Mouse (Mus musculus): Measurements from ENCODE around the gene Kcnn1.

Kcnn1 gene

GRCm38 (mm10) chr8:70816679-70817078 lies 46.4 kb downstream of the Kcnn1 start:
- no peak for DNase-seq (ENCODE audit: low spot score in 2 of 2)

DNA sequence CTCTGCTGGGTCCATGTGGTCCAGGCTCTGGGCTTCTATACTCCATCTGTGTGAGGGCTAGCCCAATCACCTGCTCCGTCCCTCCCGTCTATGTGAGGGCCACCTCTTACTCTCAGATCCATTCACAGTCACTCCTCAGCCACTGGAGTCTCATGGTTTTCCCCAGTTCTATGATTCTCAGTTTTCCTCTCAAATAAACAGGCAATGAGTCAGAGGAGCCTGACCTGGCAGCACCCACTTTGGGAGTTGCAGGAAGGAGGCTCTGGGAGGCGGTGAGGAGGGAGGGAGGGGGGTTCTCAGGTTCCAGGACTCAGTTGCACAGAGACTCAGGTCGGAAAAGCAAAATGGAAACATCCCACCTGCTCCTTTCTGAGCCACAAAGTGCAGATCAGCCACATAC lies 50.2 kb downstream of the Kcnn1 start:
- DNase-seq (ENCODE audit: low spot score in 2 of 2), result no peak

- no peak for DNase-seq (ENCODE audit: low spot score in 2 of 2)
These were observed 51.0 kb downstream of the Kcnn1 start for GRCm38 (mm10) chr8:70812055-70812454.

- DNase-seq (ENCODE audit: low spot score in 2 of 2), result no peak
These were observed 51.9 kb downstream of the Kcnn1 start for GRCm38 (mm10) chr8:70810962-70811680.

DNA sequence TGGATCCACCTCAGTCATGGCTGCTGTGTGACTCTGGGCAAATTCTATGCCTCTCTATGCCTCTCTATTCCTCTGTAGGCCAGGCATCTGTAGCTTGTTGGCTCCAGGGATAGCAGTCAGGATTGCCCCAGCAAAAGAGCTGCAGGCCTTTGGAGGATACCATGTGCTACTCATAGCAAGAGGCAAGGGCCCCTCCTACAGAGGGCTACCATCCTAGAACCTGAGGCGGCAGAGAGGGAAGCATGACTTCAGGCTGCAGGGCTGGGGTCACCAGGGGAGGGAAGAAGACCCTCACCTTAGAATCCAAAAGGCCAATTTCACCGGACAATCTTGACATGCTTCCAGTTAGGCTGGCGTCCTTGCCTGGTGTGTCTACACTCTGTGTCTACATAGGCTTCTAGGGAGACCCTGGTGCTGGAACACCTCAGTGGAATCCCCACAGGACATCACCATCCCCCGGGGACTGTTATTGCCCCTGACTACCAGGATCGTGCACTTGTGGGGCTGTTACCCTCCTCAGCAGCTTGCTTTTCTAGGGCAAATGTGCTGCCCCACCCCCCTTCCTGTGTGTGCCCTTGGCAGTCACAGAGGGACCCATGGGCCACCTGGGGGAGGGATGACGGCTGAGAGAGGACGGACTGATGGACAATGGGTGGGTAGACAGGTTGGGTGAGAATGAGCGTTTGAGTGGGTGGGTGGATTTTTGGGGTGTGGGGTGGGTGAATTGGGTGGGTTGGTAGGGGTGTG lies 53.9 kb downstream of the Kcnn1 start:
- DNase-seq (ENCODE audit: low spot score in 2 of 2), result no peak

- DNase-seq (ENCODE audit: low spot score in 2 of 2), result no peak
These were observed 54.8 kb downstream of the Kcnn1 start, which contains the start of gene Il12rb1 for GRCm38 (mm10) chr8:70808239-70808638. Gene Il12rb1, plus strand, starts transcription at chr8:70808449.

DNA sequence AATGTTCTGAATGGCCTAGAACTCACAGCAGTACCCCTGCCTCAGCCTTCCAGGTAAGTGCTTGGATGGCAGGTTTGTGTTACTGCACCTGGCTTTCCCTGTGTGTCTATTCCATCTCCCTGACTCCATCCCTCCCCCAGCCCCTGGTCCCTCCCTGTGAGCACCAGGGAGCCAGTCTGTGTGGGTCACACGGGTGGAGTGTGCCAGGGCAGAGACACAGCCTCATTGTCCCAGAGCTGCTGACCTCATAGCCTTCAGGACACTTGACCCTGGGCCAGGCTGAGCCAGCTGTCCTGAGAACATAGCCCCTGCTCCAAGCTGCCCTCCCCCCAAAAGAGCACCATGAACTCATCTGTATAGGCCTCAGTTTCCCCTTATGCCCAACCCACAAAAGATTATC lies 55.8 kb downstream of the Kcnn1 start:
- no peak for DNase-seq (ENCODE audit: low spot score in 2 of 2)

DNA sequence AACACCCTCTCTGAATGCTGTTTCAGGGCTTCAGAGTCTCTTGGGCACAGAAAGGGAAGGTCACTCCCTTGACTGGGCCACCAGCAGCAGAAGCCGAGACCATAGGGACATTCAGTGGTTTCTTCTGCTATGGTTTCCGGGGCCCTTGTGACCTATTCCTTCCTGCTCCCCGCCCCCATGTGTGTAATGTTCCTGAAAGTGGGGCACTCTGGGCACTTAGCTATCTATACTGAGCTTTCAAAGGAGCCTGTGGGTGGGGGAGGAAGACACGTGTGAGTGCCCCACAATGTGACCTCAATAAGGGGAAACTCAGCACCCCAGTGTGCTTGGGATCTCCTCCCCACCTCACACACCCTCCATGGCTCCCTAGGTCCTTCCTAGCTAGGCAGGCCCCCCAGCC lies 56.5 kb downstream of the Kcnn1 start:
- no peak for DNase-seq (ENCODE audit: low spot score in 2 of 2)

DNA sequence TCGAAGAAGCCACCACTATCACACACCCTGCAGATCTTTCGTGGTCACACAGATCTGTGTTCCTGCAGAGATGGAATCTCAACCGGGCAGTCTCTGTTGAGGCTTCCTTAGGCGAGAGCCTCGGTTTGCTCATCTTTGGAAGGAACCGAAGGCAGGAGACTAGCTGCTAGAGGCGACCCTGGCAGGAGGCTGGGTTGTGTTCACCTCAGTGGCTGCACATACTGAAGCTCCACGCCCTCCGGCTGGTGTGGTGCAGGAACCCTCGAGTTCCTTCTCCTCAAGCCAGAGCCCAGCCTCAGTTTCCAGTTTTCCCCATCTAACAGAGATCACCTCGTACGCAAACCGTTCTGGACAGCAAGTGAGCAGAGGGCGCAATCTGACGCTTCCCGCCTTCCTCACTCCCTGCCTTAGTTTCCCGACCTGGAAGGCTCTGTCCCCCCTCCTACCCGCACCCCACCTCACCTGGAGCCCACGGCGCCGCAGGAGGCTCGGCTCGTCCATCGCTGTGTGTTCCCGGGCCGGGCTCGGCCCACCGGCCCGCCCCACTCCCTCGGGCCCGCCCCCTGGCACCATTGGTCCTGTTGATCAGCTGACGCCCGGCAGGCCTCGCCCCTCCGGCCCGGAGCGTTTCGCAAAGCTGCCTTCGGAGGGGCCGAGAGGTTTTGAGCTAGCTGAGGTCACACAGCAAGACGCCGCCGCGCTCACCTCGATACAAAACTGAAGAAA lies 58.4 kb downstream of the Kcnn1 start, which contains the start of gene Mast3:
TSS of gene Mast3 (minus strand) at position 574 of the 726 bp plus-strand sequence.
- DNase-seq (ENCODE audit: low spot score in 2 of 2), result peak; percentile 67 to 77

DNA sequence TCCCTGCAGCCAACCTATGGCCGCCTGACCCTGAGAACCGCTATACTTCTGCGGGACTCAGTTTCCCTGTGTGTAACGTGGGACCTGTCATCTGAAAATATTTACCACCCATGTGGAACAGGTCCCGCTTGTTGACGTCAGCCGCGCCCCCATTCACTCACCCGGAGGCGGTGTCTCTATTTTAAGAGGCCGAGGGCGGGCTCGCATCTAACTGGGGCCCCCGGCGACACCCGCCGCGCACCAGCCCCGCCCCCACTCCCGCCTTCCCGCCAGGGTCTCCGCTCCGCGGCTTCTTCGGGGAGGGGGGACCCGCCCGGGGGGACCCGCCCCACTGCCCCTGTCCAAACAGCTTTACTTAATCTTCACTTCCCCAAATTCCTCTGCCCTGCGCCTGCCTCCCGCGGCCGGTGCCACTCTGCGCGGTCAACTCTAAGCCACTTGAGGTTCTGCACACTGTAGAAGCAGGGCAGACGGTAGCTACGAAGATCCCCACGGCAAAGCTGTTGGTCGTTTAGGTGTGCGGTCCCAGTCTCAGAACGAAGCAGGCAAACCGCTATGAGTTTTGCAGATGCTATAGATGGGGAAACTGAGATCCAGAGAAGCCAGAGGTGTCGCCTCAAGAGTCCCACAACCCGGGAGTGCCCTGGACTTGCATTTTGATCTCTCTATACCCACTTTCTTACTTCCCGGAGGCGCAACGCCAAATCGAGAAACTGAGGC lies 59.1 kb downstream of the Kcnn1 start:
- peak; percentile 46 to 56 for DNase-seq (ENCODE audit: low spot score in 2 of 2)

GRCm38 (mm10) chr8:70802786-70803510 lies 60.1 kb downstream of the Kcnn1 start:
- no peak for DNase-seq (ENCODE audit: low spot score in 2 of 2)

- DNase-seq (ENCODE audit: low spot score in 2 of 2), result no peak
These were observed 61.2 kb downstream of the Kcnn1 start for GRCm38 (mm10) chr8:70801830-70802229.

GRCm38 (mm10) chr8:70801156-70801555 lies 61.9 kb downstream of the Kcnn1 start:
- no peak for DNase-seq (ENCODE audit: low spot score in 2 of 2)

DNA sequence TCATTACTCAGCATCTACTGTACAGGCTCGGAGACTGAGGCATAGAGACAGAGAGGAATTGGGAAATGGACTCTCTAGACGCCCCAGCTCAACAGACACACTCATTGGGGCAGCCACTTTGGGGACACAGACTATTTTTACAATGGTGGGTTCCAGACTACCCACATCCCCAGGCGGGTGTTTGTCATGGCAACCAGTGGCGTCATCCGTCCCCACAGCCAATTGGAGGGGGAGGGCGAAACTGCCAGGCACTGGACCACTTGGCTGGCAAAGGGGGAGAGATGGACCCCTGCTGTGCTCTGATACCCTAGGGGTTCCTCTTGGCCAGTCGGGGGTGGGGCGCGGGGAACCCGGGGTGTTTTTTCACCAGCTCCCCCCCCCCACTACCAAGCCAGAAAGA lies 62.4 kb downstream of the Kcnn1 start:
- no peak for DNase-seq (ENCODE audit: low spot score in 2 of 2)

DNA sequence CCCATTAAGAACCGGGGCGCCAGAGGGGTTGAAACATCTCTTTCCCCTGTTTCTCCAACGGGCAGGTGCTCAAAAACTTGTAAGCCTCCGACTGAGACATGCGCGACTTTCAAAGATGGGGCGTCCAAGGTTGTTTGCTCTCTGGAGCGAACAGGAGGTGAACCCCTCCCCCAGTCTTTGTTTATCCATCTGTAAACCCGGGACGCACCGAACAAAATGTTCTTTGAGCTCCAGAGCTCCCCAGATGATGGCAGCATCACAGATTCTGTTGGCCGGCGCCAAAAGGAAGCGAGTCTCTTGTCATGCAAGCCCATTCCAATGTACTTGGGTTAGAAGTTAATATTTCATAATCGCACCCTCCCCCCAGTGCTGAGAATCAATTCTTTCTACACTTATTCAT lies 64.8 kb downstream of the Kcnn1 start:
- peak in 1 of 2 experiments; percentile 47 for DNase-seq (ENCODE audit: low spot score in 2 of 2)

GRCm38 (mm10) chr8:70797081-70798070 lies 65.7 kb downstream of the Kcnn1 start:
- peak; percentile 86 to 91 for DNase-seq (ENCODE audit: low spot score in 2 of 2)

DNA sequence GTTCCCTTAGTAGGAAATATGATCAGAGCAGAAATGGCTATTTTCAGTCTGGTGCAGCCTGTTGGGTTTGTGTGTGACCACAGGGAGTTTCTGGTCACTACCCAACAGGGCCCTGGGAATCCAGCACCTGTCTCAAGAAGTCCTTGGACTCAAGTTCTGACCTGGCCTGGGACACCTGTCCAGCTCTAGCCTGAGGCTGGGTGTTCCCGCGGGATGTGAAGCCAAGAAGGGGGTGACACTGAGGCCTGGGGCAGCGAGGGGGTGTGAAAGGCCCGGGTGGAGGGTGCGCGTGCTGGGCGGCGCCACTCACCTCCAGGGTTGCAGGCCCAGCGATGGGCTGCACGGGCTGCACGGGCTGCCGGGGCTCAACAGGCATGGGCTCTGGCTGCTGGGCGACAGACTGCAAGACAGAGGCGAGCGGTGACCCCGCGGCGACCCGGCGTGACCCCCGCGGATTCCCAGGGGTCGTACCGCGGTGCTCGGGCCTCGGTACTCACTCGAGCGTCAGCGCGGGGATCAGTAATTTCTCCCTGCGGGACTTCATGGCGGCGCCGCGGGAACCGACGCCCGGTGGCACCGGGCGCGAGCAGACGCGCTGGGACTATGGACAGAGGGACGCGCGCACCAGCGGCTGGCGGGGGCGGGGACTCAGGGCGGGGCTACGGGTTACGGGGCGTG lies 66.5 kb downstream of the Kcnn1 start:
- DNase-seq (ENCODE audit: low spot score in 2 of 2), result peak; percentile 55 to 64

DNA sequence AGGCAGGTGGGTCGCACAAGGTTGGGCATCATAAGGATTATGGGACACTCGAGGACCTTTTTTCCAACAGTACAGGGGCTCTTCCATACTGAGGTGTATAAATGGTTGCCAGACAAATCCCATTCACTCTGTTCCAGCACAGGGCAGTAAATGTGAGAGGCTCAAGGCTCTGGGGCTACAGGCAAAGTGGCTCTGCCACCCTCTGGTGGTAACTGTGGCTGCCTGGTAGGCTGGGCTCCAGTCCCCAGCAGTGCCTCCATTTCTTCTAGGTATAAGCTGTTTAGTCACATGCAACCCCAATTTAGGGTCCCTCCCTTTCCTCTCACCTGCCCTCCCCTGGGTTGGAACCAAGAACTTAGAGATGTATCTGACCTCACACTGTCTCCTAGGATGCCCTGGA lies 67.7 kb downstream of the Kcnn1 start:
- DNase-seq (ENCODE audit: low spot score in 2 of 2), result no peak

GRCm38 (mm10) chr8:70794215-70794614 lies 68.8 kb downstream of the Kcnn1 start:
- DNase-seq (ENCODE audit: low spot score in 2 of 2), result no peak
